Mouse (Mus musculus) liver, adult 2 months (tissue): ENCODE measurements around the gene Ddn. TPM values are rescaled to one million over a fixed set of nuclear protein-coding genes. Genes with fewer than 3 reads are reported as not detected.

Experiments used
- DNase-seq: peaks from one replicate; pipeline ENCODE4 v3.0.0-alpha.2; 2011; ENCODE audit warnings: low read depth, low spot score; ENCODE audit errors: extremely low read depth
- H3K27ac ChIP-seq: fragments of 200-500 bp; replicated peaks from 2 replicates; pipeline ENCODE4 v1.5.1; 2012; ENCODE audit warnings: low read depth, mild to moderate bottlenecking, control low read depth, inconsistent platforms, low read length; ENCODE audit not compliant: insufficient read depth
- H3K27me3 ChIP-seq: fragments of 200-500 bp; 2 replicates; pipeline ENCODE4 v1.6.1; 2012; ENCODE audit warnings: mild to moderate bottlenecking, moderate library complexity, low read length, inconsistent platforms; ENCODE audit not compliant: control insufficient read depth, insufficient read depth
- H3K36me3 ChIP-seq: fragments of 200-500 bp; 2 replicates; pipeline ENCODE4 v1.6.1; 2012; ENCODE audit warnings: low read length, inconsistent platforms; ENCODE audit not compliant: control insufficient read depth, insufficient read depth
- H3K4me1 ChIP-seq: fragments of 200-500 bp; 2 replicates; pipeline ENCODE4 v1.6.1; 2011; ENCODE audit warnings: low read length; ENCODE audit not compliant: control insufficient read depth, insufficient read depth
- H3K4me3 ChIP-seq: fragments of 200-500 bp; 2 replicates; pipeline ENCODE4 v1.5.1; 2011; ENCODE audit warnings: low read depth, mild to moderate bottlenecking, control low read depth, low read length, moderate library complexity; ENCODE audit not compliant: insufficient read depth
- H3K79me2 ChIP-seq: fragments of 200-500 bp; 2 replicates; pipeline ENCODE4 v1.6.1; 2012; ENCODE audit warnings: inconsistent platforms, mild to moderate bottlenecking, low read length, moderate library complexity; ENCODE audit not compliant: control insufficient read depth, insufficient read depth
- H3K9ac ChIP-seq: fragments of 200-500 bp; 2 replicates; pipeline ENCODE4 v1.6.1; 2012; ENCODE audit warnings: low read depth, mild to moderate bottlenecking, control low read depth, inconsistent platforms, low read length
- CTCF ChIP-seq: fragments of 200-500 bp; IDR thresholded peaks from 2 replicates; pipeline ENCODE4 v1.5.1; 2011; ENCODE audit warnings: low read depth, low read length, control low read depth
- POLR2A ChIP-seq: fragments of 200-500 bp; IDR thresholded peaks from 2 replicates; pipeline ENCODE4 v1.6.1; 2011; ENCODE audit warnings: low read length, control low read depth; ENCODE audit not compliant: insufficient read depth; ENCODE audit errors: extremely low read depth
- WGBS: fragments of 180-500 bp; shearing (Covaris S2); methylation state at CpG from one replicate; pipeline ENCODE4 v1.1.7; 2018; 5-methylcytosine and 5-hydroxymethylcytosine counted together
- polyA plus RNA-seq: library from polyadenylated mRNA; depleted of rRNA; stranded (reverse); fragments of >200 nt; gene quantifications from 2 replicates; pipeline ENCODE4 v1.2.3, GENCODE M21; 2012; rRNA removed
- total RNA-seq: library from RNA; depleted of rRNA; stranded (reverse); fragments of >200 nt; gene quantifications from 2 replicates; pipeline ENCODE4 v1.2.3, GENCODE M21; 2014; rRNA removed

The Ddn gene
- total and polyA plus RNA-seq, 2 experiments, result not detected

DNA sequence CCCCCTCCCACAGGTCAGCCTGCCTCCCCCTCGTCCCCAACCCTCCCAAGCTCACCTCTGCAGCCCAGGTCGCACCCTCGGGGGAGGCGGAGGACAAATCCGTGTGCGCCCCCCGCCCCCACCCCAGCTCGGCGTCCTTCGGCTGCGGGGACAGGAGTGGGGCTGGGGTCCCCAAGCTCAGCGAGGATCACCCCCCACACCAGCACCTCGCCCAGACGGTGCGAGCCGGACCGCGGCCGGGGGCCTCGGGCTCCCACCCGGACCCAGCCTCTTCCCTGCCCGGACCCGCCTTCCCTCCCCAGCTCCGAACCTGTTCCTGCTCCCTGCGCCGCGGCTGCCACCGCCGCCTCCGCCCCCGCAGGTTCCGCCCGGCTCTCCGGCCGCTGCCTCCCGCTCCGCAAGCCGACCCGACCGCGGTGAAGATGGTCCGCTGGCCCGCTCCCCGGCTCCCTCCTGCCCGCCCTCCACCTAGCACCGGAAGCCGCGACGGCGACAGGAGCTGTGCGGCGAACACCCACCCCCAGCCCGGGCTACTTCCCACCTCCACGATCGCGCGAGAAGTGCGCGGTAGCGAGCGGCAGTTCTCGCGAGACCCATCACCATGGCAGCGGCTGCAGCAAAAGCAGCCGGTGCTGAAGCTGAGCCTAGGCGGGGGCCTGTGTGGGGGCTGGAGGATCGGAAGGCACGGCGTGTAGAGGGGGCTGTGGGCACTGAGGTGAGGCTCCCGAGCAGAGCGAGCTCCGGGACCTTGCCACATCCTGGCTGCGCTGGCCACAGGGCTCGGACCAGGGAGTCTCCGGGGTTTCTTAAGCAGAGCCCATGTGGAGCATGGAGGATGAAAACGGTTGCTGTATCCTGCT lies 46.4 kb downstream of the Ddn start, which contains the start of gene Arf3:
Gene Arf3 (minus strand): TSS at position 545 of the 860 bp plus-strand sequence.
- Histone ChIP-seq H3K36me3 (no peaks in the 10 kb centered on the region), H3K27me3 (no peaks in the 10 kb centered on the region), H3K9ac (peak within 1 kb of the TSS; percentile 96), H3K27ac (peak within 1 kb of the TSS; percentile 54), H3K79me2 (peaks cover 28% of the 10 kb centered on the region), H3K4me1 (peaks cover 3% of the 10 kb centered on the region), H3K4me3 (peak within 1 kb of the TSS; percentile 94)
- DNase-seq, result peak; percentile 68
- TF ChIP-seq POLR2A, result peak; percentile 86
- no peak for TF ChIP-seq CTCF
- 1% methylated on average over 66 of the region's 76 CpGs for WGBS

DNA sequence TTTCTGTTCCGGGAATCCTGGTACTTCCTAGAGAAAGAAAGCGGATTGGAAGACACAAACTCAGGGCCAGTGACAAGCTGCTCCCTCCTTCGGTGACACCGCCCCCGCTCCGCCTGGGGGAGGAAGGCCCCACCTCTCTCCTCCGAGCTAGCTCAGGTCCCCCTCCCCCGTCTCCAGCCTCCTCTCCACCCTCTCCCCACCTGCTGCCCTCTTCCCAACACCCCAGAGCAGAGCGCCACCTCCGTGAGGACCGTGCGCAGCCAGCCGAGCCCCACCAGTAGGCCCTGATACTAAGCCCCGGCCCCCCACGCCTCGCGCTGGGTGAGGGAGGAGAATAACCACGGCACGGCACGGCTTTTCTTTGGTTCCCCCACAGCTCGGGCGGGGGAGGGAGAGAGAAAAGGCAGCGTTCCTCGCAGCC lies 47.1 kb downstream of the Ddn start:
- Histone ChIP-seq H3K4me3 (peak overlapping the region; percentile 94), H3K9ac (peak overlapping the region; percentile 96), H3K27me3 (no peaks in the 10 kb centered on the region), H3K4me1 (peaks cover 3% of the 10 kb centered on the region), H3K27ac (peak overlapping the region; percentile 39; the same call in 1 of the 2 replicates), H3K79me2 (peaks cover 28% of the 10 kb centered on the region), H3K36me3 (no peaks in the 10 kb centered on the region)
- no peak for TF ChIP-seq POLR2A
- no peak for TF ChIP-seq CTCF
- WGBS, result 1% methylated on average over 23 of the region's 24 CpGs
- DNase-seq, result peak; percentile 45

DNA sequence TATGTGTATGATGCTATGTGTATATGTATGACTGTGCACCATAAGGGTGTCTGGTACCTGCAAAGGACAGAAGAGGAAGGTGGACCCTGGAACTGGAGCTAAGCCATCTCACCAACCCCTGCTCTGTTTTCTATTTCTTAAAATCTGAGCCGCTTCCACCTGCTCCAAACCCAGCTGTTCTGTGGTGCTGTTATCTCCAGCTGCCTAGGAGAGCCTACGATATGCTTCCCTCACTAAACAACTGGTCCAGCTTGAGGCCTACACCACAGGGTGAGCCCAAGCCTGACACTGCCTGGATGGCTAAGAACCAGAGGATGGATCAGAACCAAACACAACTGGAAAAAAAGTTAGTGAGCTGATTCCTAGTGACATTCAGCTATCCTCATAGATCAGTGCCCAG lies 55.2 kb downstream of the Ddn start:
- no peak overlapping the region for H3K9ac ChIP-seq
- DNase-seq, result no peak
- TF ChIP-seq CTCF, result no peak
- TF ChIP-seq POLR2A, result no peak
- WGBS, result 78% methylated on average over 2 of the region's 2 CpGs
- no peaks in the 10 kb centered on the region for H3K36me3 ChIP-seq
- no peaks in the 10 kb centered on the region for H3K4me1 ChIP-seq
- no peak overlapping the region for H3K27ac ChIP-seq
- H3K27me3 ChIP-seq, result no peaks in the 10 kb centered on the region
- peaks cover 15% of the 10 kb centered on the region for H3K79me2 ChIP-seq
- H3K4me3 ChIP-seq, result no peak overlapping the region

Other genes starting within 250 kb of the Ddn start
- gene Ccnt1, start 238.6 kb downstream of the Ddn start, total RNA-seq, result 13.5 and 13.8 TPM in 2 replicates
- 5.4 and 7.4 TPM in 2 replicates for gene Ccnt1, start 238.6 kb downstream of the Ddn start, polyA plus RNA-seq
- not detected in 2 replicates for gene 4930415O20Rik, start 238.5 kb downstream of the Ddn start, total RNA-seq
- not detected in 2 replicates for gene 4930415O20Rik, start 238.5 kb downstream of the Ddn start, polyA plus RNA-seq
- 8.9 and 11.8 TPM in 2 replicates for gene Adcy6, start 199.4 kb downstream of the Ddn start, total RNA-seq
- gene Adcy6, start 199.4 kb downstream of the Ddn start, polyA plus RNA-seq, result 13.7 and 16.3 TPM in 2 replicates
- gene Cacnb3, start 178.7 kb downstream of the Ddn start, total RNA-seq, result 0.27 and 0.28 TPM in 2 replicates
- 0.75 and 0.86 TPM in 2 replicates for gene Cacnb3, start 178.7 kb downstream of the Ddn start, polyA plus RNA-seq
- 27.6 and 33.9 TPM in 2 replicates for gene Ddx23, start 146.6 kb downstream of the Ddn start, total RNA-seq
- gene Ddx23, start 146.6 kb downstream of the Ddn start, polyA plus RNA-seq, result 15.4 and 18.8 TPM in 2 replicates
- gene Rnd1, start 132.0 kb downstream of the Ddn start, total RNA-seq, result 20.0 and 23.2 TPM in 2 replicates
- 7.4 and 21.3 TPM in 2 replicates for gene Rnd1, start 132.0 kb downstream of the Ddn start, polyA plus RNA-seq
- not detected in 2 replicates for gene Ccdc65, start 101.3 kb downstream of the Ddn start, total RNA-seq
- gene Ccdc65, start 101.3 kb downstream of the Ddn start, polyA plus RNA-seq, result not detected in 2 replicates
- gene Fkbp11, start 81.3 kb downstream of the Ddn start, total RNA-seq, result 22.4 and 26.6 TPM in 2 replicates
- gene Fkbp11, start 81.3 kb downstream of the Ddn start, polyA plus RNA-seq, result 12.2 and 22.4 TPM in 2 replicates
- gene Arf3, start 46.3 kb downstream of the Ddn start, total RNA-seq, result 10.5 and 14.0 TPM in 2 replicates
- 41.3 and 43.0 TPM in 2 replicates for gene Arf3, start 46.3 kb downstream of the Ddn start, polyA plus RNA-seq
- gene Wnt10b, start 31.3 kb downstream of the Ddn start, total RNA-seq, result 0.47 TPM in 1 of 2 replicates, not detected in the other
- not detected in 2 replicates for gene Wnt10b, start 31.3 kb downstream of the Ddn start, polyA plus RNA-seq
- gene Wnt1, start 19.6 kb downstream of the Ddn start, total RNA-seq, result not detected in 2 replicates
- gene Wnt1, start 19.6 kb downstream of the Ddn start, polyA plus RNA-seq, result not detected in 2 replicates
- 40.1 and 41.4 TPM in 2 replicates for gene Prkag1, start 22.0 kb upstream of the Ddn start, total RNA-seq
- gene Prkag1, start 22.0 kb upstream of the Ddn start, polyA plus RNA-seq, result 35.6 and 37.7 TPM in 2 replicates
- gene Kmt2d, start 61.7 kb upstream of the Ddn start, total RNA-seq, result 6.6 and 10.1 TPM in 2 replicates
- 7.1 and 10.3 TPM in 2 replicates for gene Kmt2d, start 61.7 kb upstream of the Ddn start, polyA plus RNA-seq
- 0.94 and 1.8 TPM in 2 replicates for gene Rhebl1, start 85.0 kb upstream of the Ddn start, total RNA-seq
- gene Rhebl1, start 85.0 kb upstream of the Ddn start, polyA plus RNA-seq, result 0.35 and 0.37 TPM in 2 replicates
- under 0.01 and 0.13 TPM in 2 replicates for gene Dhh, start 89.0 kb upstream of the Ddn start, total RNA-seq
- 0.18 and 0.45 TPM in 2 replicates for gene Dhh, start 89.0 kb upstream of the Ddn start, polyA plus RNA-seq
- gene Lmbr1l, start 108.7 kb upstream of the Ddn start, total RNA-seq, result 24.3 and 28.8 TPM in 2 replicates
- 21.3 and 32.4 TPM in 2 replicates for gene Lmbr1l, start 108.7 kb upstream of the Ddn start, polyA plus RNA-seq
- gene Tuba1b, start 125.1 kb upstream of the Ddn start, total RNA-seq, result 49.9 and 99.4 TPM in 2 replicates
- gene Tuba1b, start 125.1 kb upstream of the Ddn start, polyA plus RNA-seq, result 151 and 183 TPM in 2 replicates
- gene Gm49450, start 144.1 kb upstream of the Ddn start, total RNA-seq, result not detected in 2 replicates
- 2.9 and 3.1 TPM in 2 replicates for gene Gm49450, start 144.1 kb upstream of the Ddn start, polyA plus RNA-seq
- gene Tuba1a, start 144.2 kb upstream of the Ddn start, total RNA-seq, result 8.4 and 12.9 TPM in 2 replicates
- gene Tuba1a, start 144.2 kb upstream of the Ddn start, polyA plus RNA-seq, result 10.7 and 13.7 TPM in 2 replicates
- 60.9 and 85.4 TPM in 2 replicates for gene Tuba1c, start 220.4 kb upstream of the Ddn start, total RNA-seq
- 281 and 339 TPM in 2 replicates for gene Tuba1c, start 220.4 kb upstream of the Ddn start, polyA plus RNA-seq
- gene Prph, start 245.7 kb upstream of the Ddn start, total RNA-seq, result 0.07 and 0.09 TPM in 2 replicates
- 0.09 and 0.39 TPM in 2 replicates for gene Prph, start 245.7 kb upstream of the Ddn start, polyA plus RNA-seq